Mouse (Mus musculus): ENCODE measurements around the gene Ly6g6d.

The Ly6g6d gene

GRCm38 (mm10) chr17:35068213-35068914 lies 9.5 kb downstream of the Ly6g6d start:
- DNase-seq (ENCODE audit: low read depth) = peak; percentile 52

GRCm38 (mm10) chr17:35066084-35066483 lies 11.8 kb downstream of the Ly6g6d start, which contains the start of gene Mpig6b:
Gene Mpig6b, minus strand, starts transcription at chr17:35066184.
- DNase-seq (ENCODE audit: low read depth) = no peak

- DNase-seq (ENCODE audit: low read depth) = no peak
These were observed 12.6 kb downstream of the Ly6g6d start, which contains the start of gene Ly6g6c for GRCm38 (mm10) chr17:35064951-35065947. Gene Ly6g6c, plus strand, starts transcription at chr17:35065388.

- no peak for DNase-seq (ENCODE audit: low read depth)
These were observed 13.4 kb downstream of the Ly6g6d start for GRCm38 (mm10) chr17:35064378-35064877.

GRCm38 (mm10) chr17:35063466-35063865 lies 14.4 kb downstream of the Ly6g6d start:
- peak; percentile 46 for DNase-seq (ENCODE audit: low read depth)

GRCm38 (mm10) chr17:35061299-35061698 lies 16.6 kb downstream of the Ly6g6d start:
- no peak for DNase-seq (ENCODE audit: low read depth)

- peak; percentile 53 for DNase-seq (ENCODE audit: low read depth)
These were observed 17.0 kb downstream of the Ly6g6d start for GRCm38 (mm10) chr17:35060737-35061297.

GRCm38 (mm10) chr17:35060071-35060470 lies 17.8 kb downstream of the Ly6g6d start:
- DNase-seq (ENCODE audit: low read depth) = no peak

DNA sequence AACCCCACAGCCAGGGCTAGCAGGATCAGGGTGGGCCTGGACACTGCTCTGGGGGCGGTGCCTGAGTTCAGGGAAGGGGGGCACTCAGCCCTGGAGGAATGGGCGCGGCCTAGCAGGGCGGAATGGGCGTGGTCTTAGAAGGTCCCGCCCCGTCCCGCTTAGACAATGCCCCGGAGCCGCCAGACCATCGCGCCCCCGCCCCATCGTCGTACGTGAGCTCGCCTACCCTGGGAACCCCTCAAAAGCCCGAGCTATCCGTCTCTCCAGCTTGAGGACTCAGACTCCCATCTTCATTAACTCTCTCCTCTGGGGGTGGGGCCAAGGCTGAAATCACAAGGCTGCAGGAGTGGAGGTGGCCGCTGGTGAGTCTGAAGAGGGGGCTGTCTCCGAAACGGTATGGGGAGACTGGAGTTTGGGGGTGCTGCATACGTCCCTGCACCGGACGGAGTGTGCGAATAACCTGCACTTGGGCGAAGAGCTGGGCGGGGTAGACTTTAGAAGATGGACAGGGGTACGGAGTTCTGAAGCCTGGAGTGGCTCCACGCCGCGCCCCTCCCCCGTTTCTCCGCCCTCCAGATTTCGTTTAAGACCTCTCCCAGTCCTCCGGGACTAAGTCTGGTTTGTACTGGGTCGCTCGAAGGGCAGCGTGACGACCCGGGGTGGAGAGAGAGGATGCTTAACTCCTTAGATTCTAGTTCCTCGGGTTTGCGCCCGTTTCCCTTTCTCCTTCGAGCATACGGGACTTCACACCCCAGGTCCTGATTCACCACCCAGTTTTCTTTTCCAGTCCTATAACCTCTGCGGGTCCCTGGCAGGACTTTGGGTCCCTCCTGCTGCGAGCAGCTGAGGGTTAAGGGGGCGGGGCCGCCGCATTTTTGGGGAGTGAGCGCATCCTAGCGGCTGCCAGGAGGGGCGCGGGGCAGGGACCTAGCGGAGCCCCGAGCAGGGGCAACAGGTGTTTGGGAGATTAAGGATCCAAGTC lies 18.7 kb downstream of the Ly6g6d start, which contains the start of gene Ddah2:
Gene Ddah2 (plus strand): TSS at position 125 of the 982 bp plus-strand sequence.
- DNase-seq (ENCODE audit: low read depth) = peak; percentile 96

DNA sequence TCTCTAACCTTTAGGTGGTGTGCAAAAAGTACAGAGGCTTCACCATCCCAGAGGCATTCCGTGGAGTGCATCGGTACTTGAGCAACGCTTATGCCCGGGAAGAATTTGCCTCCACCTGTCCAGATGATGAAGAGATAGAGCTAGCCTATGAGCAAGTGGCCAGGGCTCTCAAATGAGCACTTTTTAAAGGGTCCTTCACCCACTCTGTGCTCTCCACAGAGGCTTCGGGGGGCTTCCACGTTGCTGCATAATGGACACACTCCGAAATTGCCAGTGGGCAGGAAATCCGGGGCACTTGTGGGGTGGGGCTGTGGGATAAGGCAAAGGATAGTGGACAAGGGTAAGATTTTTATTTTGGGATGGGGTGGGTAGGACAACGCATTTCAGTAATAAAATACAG lies 19.5 kb downstream of the Ly6g6d start:
- DNase-seq (ENCODE audit: low read depth) = no peak

GRCm38 (mm10) chr17:35057090-35057489 lies 20.8 kb downstream of the Ly6g6d start:
- DNase-seq (ENCODE audit: low read depth) = no peak

GRCm38 (mm10) chr17:35055691-35056495 lies 22.0 kb downstream of the Ly6g6d start:
- DNase-seq (ENCODE audit: low read depth) = no peak

DNA sequence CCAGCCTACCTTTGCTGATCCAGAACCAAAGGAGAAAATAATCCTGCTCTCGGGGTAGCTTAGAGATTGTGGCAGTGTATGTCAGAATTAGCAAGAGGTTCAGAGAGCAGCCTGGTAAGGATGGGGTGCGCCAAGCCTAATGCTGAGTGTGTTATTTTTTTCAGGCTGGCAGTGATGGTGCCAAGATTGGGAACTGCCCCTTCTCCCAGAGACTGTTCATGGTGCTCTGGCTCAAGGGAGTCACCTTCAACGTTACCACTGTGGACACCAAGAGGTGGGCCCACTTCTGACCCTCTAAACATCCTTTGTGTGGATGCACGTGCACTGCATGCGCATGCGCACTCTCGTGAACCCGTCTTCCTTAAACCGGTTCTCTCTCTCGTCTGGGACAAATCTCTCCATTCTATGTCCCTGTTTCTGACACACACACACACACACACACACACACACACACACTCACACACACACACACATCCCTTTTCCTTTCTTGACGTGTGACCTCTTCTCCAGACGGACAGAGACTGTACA lies 25.5 kb downstream of the Ly6g6d start:
- DNase-seq (ENCODE audit: low read depth) = no peak

GRCm38 (mm10) chr17:35051156-35052086 lies 26.4 kb downstream of the Ly6g6d start:
- DNase-seq (ENCODE audit: low read depth) = peak; percentile 90

DNA sequence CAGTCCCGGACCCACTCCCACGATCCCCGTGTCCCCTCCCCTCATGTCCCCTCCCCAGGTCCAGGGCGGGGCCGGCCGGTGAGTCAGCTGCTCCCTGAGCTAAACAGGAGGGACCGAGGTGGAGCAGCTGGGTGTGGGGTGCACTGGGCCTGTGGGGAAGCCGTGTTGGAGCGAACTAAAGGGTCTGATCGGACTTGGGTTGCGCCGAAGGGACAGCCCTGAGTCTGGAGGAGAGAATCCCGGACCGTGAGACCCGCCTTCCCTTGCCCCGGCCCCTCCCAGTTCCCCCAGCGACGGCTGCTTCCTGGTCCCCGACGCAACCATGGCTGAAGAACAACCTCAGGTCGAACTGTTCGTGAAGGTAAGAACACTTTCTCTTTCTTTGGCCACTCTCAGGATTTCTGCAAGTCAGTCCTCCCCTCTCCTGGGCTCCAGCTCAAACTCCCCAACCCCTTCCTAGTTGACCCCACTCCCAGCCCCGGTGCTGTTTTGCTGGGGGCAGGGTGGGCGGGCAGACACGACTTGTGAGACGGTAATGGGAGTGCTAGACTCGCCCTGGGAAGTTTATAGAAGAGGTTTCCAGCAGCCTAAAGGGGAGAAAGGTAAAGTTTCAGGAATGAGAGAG lies 27.6 kb downstream of the Ly6g6d start:
- peak; percentile 88 for DNase-seq (ENCODE audit: low read depth)

- DNase-seq (ENCODE audit: low read depth) = peak; percentile 90
These were observed 28.3 kb downstream of the Ly6g6d start, which contains the start of gene Clic1 for GRCm38 (mm10) chr17:35049561-35050016. Gene Clic1, plus strand, starts transcription at chr17:35049966.

GRCm38 (mm10) chr17:35048932-35049440 lies 28.9 kb downstream of the Ly6g6d start:
- DNase-seq (ENCODE audit: low read depth) = no peak

Measured in NIH3T3 (cell line).